Mouse (Mus musculus) heart, adult 10 weeks (tissue): ENCODE measurements around the gene Myo1b. TPM values are rescaled to one million over a fixed set of nuclear protein-coding genes. Genes with fewer than 3 reads are reported as not detected.

ENCODE experiments used
- polyA plus RNA-seq: library from polyadenylated mRNA; stranded (reverse); fragments of 350-450 nt; fragmentation: Illumina TruSeq; extraction: RNeasy Lipid Tissue Mini Kit (QIAGEN cat#74804); gene quantifications from one replicate; pipeline ENCODE4 v1.2.3, GENCODE M21; 2014; ENCODE audit warnings: low read depth, low replicate concordance

Gene Myo1b
- 14.8 TPM for polyA plus RNA-seq

DNA sequence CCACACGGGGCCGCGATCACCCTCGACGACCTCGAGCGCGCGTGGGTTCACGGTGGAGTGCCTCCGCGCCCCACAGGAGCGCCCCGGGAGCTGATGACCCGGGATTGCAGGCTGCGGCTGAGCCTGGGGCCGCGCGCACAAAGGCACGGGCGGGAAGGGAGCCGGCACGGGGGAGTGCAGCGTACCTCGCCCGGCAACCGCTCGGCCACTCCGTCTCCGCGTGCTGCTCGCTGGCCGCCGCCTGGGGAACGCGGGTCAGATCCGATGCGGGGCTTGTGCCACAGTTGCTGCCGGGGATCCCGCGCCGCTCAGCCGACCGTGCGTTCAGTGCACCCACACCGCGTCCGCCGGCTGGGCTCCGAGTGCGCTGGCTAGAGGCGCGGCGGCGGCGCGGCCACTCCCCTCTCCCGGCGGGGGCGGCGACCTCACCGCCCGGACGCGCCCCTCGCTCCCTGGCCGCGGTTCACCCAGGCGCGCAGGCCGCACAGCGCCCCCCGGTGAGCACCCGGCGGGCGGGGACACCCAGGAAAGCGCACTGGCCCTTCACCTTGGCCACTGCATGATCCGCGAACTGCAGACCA, at the start of gene Myo1b:
TSS of gene Myo1b (minus strand) at position 496 of the 581 bp plus-strand sequence.

Other genes with a start within 250 kb of the Myo1b start
- gene Stat4, start 71.1 kb upstream of the Myo1b start, polyA plus RNA-seq: not detected
- 29.8 TPM for gene Stat1, start 203.4 kb upstream of the Myo1b start, polyA plus RNA-seq